Mouse (Mus musculus) testis, adult 2 months (tissue): ENCODE data around the gene Lpar3.

Experiments
- CTCF ChIP-seq: fragments of 200-500 bp; IDR thresholded peaks from 2 replicates; pipeline ENCODE4 v1.5.1; 2012; ENCODE audit warnings: low read depth, mild to moderate bottlenecking, inconsistent platforms, low read length, moderate library complexity; ENCODE audit not compliant: control insufficient read depth, insufficient read depth, insufficient replicate concordance
- POLR2A ChIP-seq: fragments of 200-500 bp; IDR thresholded peaks from 2 replicates; pipeline ENCODE4 v1.6.1; 2012; ENCODE audit warnings: low read depth, mild to moderate bottlenecking, inconsistent platforms, low read length, moderate library complexity; ENCODE audit not compliant: control insufficient read depth

DNA sequence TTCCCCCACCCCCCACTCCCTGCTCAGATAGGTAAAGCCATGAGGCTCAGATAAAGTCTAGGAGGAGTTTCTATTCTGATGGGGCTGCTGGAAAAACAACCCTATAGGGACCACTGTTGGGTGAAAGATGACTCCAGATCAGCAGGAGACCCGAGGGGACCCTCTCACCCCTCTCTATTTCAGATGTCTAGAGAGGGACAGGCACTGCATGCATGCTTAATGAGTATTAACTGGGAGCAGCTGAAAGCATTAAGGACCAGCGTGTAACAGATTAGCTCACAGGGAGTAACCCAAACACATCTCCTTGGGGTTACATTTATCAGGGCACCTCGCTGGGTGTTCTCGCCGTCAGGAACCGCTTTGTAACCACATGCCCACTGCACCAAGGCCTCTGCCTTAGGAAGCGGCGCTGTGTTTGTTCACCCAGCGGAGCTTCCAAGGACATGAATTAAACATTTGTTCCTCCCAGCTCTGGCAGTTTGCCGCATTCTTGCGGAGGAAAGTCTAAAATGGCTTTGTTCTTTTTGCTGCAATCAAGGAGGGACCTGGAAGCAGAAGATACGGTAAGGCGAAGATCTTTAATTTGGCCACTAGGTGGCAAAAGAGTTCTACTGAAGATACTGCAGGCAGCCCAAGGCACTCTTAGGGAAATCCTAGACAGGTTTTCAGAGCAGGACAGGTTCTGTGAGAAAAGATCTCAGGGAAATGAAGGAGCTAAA is 106.9 kb downstream of the Lpar3 start:
- TF ChIP-seq CTCF (peak; percentile 1; the same call in 1 of the 2 replicates), POLR2A (no peak)
